Mouse (Mus musculus) heart, postnatal 0 days (tissue): ENCODE measurements at regions not wholly inside any gene's neighbourhood (a gene's known extent, or its start where the extent isn't known, plus 50 kb on each side); places are given as distances from the start of the nearest gene placed in this dataset.

ENCODE experiments used
- ATAC-seq: fragments of 200-750 bp; cut with Nextera tagmentation; 2 replicates; pipeline ENCODE4 v1.8.0; 2017; ENCODE audit warnings: low read depth, moderate number of reproducible peaks, moderate library complexity; ENCODE audit not compliant: insufficient read depth
- DNase-seq: peaks from one replicate; pipeline ENCODE4 v3.0.0-alpha.2; 2016; ENCODE audit warnings: low spot score
- H3K27ac ChIP-seq: fragments of 300-500 bp; sonication (generic); 2 replicates; pipeline ENCODE4 v1.5.1; 2014; ENCODE audit warnings: low read depth, mild to moderate bottlenecking
- H3K27me3 ChIP-seq: fragments of 300-500 bp; sonication (generic); 2 replicates; pipeline ENCODE4 v1.6.1; 2014; ENCODE audit warnings: low read length, mixed read lengths; ENCODE audit not compliant: control insufficient read depth, insufficient read depth
- H3K36me3 ChIP-seq: fragments of 300-500 bp; sonication (generic); replicated peaks from 2 replicates; pipeline ENCODE4 v1.6.1; 2014; ENCODE audit warnings: low read length, mixed read lengths; ENCODE audit not compliant: control insufficient read depth, insufficient read depth
- H3K4me1 ChIP-seq: fragments of 300-500 bp; sonication (generic); 2 replicates; pipeline ENCODE4 v1.6.1; 2014; ENCODE audit warnings: antibody characterized with exemption; ENCODE audit not compliant: control insufficient read depth, insufficient read depth
- H3K4me2 ChIP-seq: fragments of 300-500 bp; sonication (generic); 2 replicates; pipeline ENCODE4 v1.6.1; 2014; ENCODE audit warnings: low read depth, mild to moderate bottlenecking, low read length, moderate library complexity
- H3K4me3 ChIP-seq: fragments of 300-500 bp; sonication (generic); 2 replicates; pipeline ENCODE4 v1.5.1; 2014; ENCODE audit warnings: low read depth, low read length
- H3K9ac ChIP-seq: fragments of 300-500 bp; sonication (generic); replicated peaks from 2 replicates; pipeline ENCODE4 v1.6.1; 2014; ENCODE audit warnings: low read depth, low read length, mixed read lengths
- H3K9me3 ChIP-seq: fragments of 300-500 bp; sonication (generic); replicated peaks from 2 replicates; pipeline ENCODE4 v1.6.1; 2016; ENCODE audit warnings: low read length; ENCODE audit not compliant: control insufficient read depth
- CTCF ChIP-seq: IDR thresholded peaks from 2 replicates; pipeline ENCODE4 v1.5.1; 2016; ENCODE audit warnings: antibody characterized with exemption, control low read depth, low read depth
- EP300 ChIP-seq: IDR thresholded peaks from 2 replicates; pipeline ENCODE4 v1.6.1; 2016; ENCODE audit warnings: antibody characterized with exemption, low read depth
- WGBS: fragments of 180-500 bp; shearing (Covaris S2); extraction: QIAGEN DNeasy Blood & Tissue Kit; methylation state at CpG from one replicate; pipeline ENCODE4 v1.1.7; 2014; 5-methylcytosine and 5-hydroxymethylcytosine counted together

DNA sequence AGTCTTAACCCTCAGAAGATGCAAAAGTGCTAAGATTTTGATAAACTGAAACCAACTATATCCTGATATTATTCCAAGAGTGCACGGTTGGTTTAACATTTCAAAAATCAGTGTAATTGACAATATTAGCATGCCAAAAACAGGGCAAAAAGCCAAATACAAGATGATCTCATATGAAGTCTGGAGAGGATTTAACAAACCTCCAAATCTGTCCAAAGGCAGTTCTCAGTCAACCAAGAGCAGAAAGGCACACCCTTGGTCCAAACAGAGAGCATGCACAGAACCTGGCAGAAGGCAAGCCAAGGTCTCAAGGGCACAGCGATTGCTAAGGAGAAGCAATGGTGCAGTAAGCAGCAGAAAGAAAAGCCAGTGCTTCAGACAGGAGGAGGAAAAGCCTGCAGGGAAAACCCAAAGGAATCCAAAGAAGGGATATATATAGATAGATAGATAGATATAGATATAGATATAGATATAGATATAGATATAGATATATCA lies 62.3 kb upstream of the Mast4 start:
- Histone ChIP-seq H3K9me3 (no peaks in the 10 kb centered on the region), H3K9ac (no peak overlapping the region), H3K4me1 (no peaks in the 10 kb centered on the region), H3K4me2 (no peak overlapping the region), H3K4me3 (no peak overlapping the region), H3K36me3 (no peaks in the 10 kb centered on the region), H3K27ac (no peak overlapping the region), H3K27me3 (no peaks in the 10 kb centered on the region)
- no peak for TF ChIP-seq CTCF
- TF ChIP-seq EP300, result no peak
- 79% methylated on average over 2 of the region's 2 CpGs for WGBS
- DNase-seq (no peak), ATAC-seq (no peak)

GRCm38 (mm10) chr13:103396099-103396498 lies 61.8 kb upstream of the Mast4 start:
- DNase-seq, result no peak
- H3K4me2 ChIP-seq, result no peak overlapping the region
- no peak for TF ChIP-seq EP300
- no peaks in the 10 kb centered on the region for H3K36me3 ChIP-seq
- WGBS, result 57% methylated on average over 9 of the region's 9 CpGs
- H3K27me3 ChIP-seq, result no peaks in the 10 kb centered on the region
- no peak for ATAC-seq
- no peaks in the 10 kb centered on the region for H3K9me3 ChIP-seq
- no peak overlapping the region for H3K4me3 ChIP-seq
- no peaks in the 10 kb centered on the region for H3K4me1 ChIP-seq
- no peak overlapping the region for H3K9ac ChIP-seq
- no peak overlapping the region for H3K27ac ChIP-seq

GRCm38 (mm10) chr13:103392581-103392980 lies 58.3 kb upstream of the Mast4 start:
- Histone ChIP-seq H3K4me3 (no peak overlapping the region), H3K9me3 (no peaks in the 10 kb centered on the region), H3K4me1 (no peaks in the 10 kb centered on the region), H3K27ac (no peak overlapping the region), H3K27me3 (no peaks in the 10 kb centered on the region), H3K9ac (no peak overlapping the region), H3K36me3 (no peaks in the 10 kb centered on the region), H3K4me2 (no peak overlapping the region)
- DNase-seq (no peak), ATAC-seq (no peak)
- TF ChIP-seq CTCF (no peak), EP300 (no peak)
- 43% methylated on average over 3 of the region's 3 CpGs for WGBS

DNA sequence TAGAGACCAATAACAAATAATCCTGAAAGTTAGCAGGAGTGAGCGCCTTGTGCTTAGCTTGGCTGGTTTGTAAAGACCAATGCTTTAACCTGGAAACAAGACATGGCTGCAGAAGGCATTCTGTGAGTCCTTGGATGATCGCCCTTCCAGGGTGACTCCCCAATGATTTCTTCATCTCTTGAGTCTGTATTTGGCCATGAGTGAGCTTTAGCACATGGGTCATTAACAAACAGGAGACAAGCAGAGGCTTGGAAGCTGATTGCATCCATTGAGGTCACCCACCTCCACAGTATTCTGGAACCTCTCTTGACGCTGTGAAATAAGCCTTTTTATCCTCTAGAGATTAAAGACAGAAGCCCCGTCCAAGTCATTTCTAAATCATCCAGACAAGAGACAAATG lies 57.1 kb upstream of the Mast4 start:
- Histone ChIP-seq H3K4me1 (no peaks in the 10 kb centered on the region), H3K9ac (no peak overlapping the region), H3K4me3 (no peak overlapping the region), H3K36me3 (no peaks in the 10 kb centered on the region), H3K9me3 (no peaks in the 10 kb centered on the region), H3K4me2 (no peak overlapping the region), H3K27ac (no peak overlapping the region), H3K27me3 (no peaks in the 10 kb centered on the region)
- no peak for ATAC-seq
- 81% methylated on average over 4 of the region's 4 CpGs for WGBS
- TF ChIP-seq CTCF, result no peak
- no peak for TF ChIP-seq EP300
- no peak for DNase-seq

GRCm38 (mm10) chr13:103390991-103391390 lies 56.7 kb upstream of the Mast4 start:
- DNase-seq (no peak), ATAC-seq (no peak)
- Histone ChIP-seq H3K9me3 (no peaks in the 10 kb centered on the region), H3K4me1 (no peaks in the 10 kb centered on the region), H3K9ac (no peak overlapping the region), H3K27ac (no peak overlapping the region), H3K27me3 (no peaks in the 10 kb centered on the region), H3K4me2 (no peak overlapping the region), H3K36me3 (no peaks in the 10 kb centered on the region), H3K4me3 (no peak overlapping the region)
- TF ChIP-seq CTCF (no peak), EP300 (no peak)
- WGBS, result 86% methylated on average over 3 of the region's 3 CpGs

DNA sequence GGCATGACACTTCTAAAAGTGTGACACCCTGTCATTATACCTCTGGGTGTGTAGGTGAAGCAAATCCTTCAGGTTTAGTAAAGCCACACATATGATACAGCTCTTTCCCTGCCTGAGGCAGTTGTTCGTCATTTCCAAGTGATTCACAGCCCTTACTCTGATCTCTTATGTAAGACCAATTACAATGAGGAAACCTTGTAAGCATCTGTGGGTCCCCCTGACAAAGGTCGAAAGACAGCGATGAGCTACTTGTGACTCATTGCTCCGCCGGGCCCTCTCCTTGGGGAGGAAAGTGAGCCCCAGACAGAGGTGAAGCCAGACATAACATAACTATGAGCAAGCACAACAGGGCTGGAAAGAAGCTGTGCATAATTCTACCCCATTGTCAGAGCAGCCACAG lies 52.7 kb upstream of the Mast4 start:
- no peak overlapping the region for H3K9ac ChIP-seq

More for the DNA sequence above, 52.7 kb upstream of the Mast4 start:
- H3K4me2 ChIP-seq, result no peak overlapping the region
- no peaks in the 10 kb centered on the region for H3K36me3 ChIP-seq
- TF ChIP-seq EP300 (no peak), CTCF (no peak)
- no peaks in the 10 kb centered on the region for H3K9me3 ChIP-seq
- no peak overlapping the region for H3K4me3 ChIP-seq
- no peaks in the 10 kb centered on the region for H3K27me3 ChIP-seq
- DNase-seq (no peak), ATAC-seq (no peak)
- 79% methylated on average over 5 of the region's 5 CpGs for WGBS
- no peak overlapping the region for H3K27ac ChIP-seq
- H3K4me1 ChIP-seq, result no peaks in the 10 kb centered on the region
